ENCODE assay signal across 14 mouse cellular contexts in the genomic region with DNA sequence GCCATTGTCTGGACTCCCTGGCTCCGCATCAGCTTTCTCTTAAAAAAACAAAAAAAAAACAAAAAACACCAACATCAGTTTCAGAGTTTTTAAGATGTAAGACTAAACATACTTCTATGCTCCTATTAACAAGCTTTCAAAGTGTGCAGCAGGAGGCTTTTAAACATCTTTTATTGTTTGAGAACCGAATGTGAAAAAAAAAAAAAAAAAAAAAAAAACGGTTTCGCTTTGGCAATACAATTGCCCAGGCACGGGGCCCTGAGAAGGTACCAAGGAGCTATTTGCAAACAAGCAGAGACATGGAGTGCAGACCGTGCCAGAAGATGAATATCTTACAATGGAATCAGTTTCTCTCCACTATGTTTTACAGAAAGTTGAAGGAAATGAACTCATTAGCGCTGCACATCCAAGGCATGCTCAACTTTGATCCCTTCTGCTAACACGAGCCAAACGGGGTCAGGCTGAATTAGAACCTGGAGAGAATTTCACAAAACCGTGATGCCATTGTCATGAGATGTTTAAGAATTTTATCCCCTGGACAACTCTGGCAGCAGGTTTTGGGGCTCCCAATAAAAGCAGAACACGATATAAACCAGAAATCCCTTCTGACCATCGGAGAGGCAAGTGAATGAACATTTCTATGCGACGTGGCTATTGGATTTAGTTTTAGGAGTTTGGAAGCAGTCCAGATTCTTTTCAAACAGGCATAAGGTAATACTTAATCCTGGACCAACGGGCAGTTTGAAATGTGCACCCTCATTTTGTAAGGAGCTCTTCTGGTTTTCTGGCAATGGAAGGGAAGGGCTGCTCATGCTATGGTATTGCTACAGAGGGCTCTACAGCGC.
DNase-seq lines count a peak whose midpoint lies in the region; ATAC-seq and TF ChIP-seq lines count a peak whose summit lies in the region.
"Had no signal": no experiment of that assay in that cellular context is flagged by ENCODE, and none has a peak within 500 bp of the region (broad histone marks: within the 10 kb centered on the region; RNA-seq: fewer than 3 reads in every experiment).

No protein-coding gene starts in this region.

- in situ Hi-C loops in ES-E14 (cut with MboI; ENCODE audit: low sequenced_read_pairs in 2 of 2, unreplicated experiment in 2 of 2): no loop called here

- ATAC-seq in limb, embryonic 15.5 days (ENCODE audit: insufficient number of reproducible peaks, low FRiP score, low TSS enrichment, low read depth): peak; percentile 35; the same call in 1 of the 2 replicates
- ATAC-seq: lung, postnatal 0 days had no signal

- peak overlapping the region; percentile 36; the same call in 1 of the 2 replicates for H3K4me3 ChIP-seq in layer of hippocampus, adult 2 months
- H3K4me3 ChIP-seq in ES-E14 (ENCODE audit: insufficient read depth in 1 of 2, low read depth in 1 of 2, low read length in 2 of 2, poor library complexity in 1 of 2, severe bottlenecking in 1 of 2): no peak overlapping the region
- H3K4me3 ChIP-seq in limb, embryonic 15.5 days: no peak overlapping the region
- H3K4me3 ChIP-seq: heart, embryonic 10.5 days had no signal

- no peak overlapping the region for H3K27ac ChIP-seq in layer of hippocampus, adult 2 months
- H3K27ac ChIP-seq in ES-E14 (ENCODE audit: insufficient read depth, low read depth, low read length, poor library complexity, severe bottlenecking): no peak overlapping the region
- no peak overlapping the region for H3K27ac ChIP-seq in limb, embryonic 15.5 days
- H3K27ac ChIP-seq: heart, embryonic 10.5 days; kidney, postnatal 0 days had no signal

- no peaks in the 10 kb centered on the region for H3K9me3 ChIP-seq in ES-E14 (ENCODE audit: control insufficient read depth, insufficient read depth, low read depth, low read length)
- no peaks in the 10 kb centered on the region for H3K9me3 ChIP-seq in limb, embryonic 15.5 days
- H3K9me3 ChIP-seq: heart, embryonic 10.5 days had no signal

- H3K9ac ChIP-seq in ES-E14 (ENCODE audit: insufficient read depth, low read depth, low read length, poor library complexity, severe bottlenecking): no peak overlapping the region
- no peak overlapping the region for H3K9ac ChIP-seq in limb, embryonic 15.5 days

- no peak for DNase-seq in layer of hippocampus, adult 2 months (ENCODE audit: low spot score in 2 of 2)
- no peak for DNase-seq in layer of hippocampus, postnatal 14 days (ENCODE audit: low spot score in 2 of 2)
- DNase-seq in ES-E14 (ENCODE audit: low read depth, low spot score) (no peak), adipocyte (ENCODE audit: low spot score) (peak; percentile 36)
- DNase-seq in heart, adult 18-20 months: no peak
- DNase-seq in urinary bladder, adult 18-20 months (ENCODE audit: low spot score in 2 of 2): no peak
- DNase-seq: adrenal gland, postnatal 14 days; layer of hippocampus, postnatal 36 days; retina, postnatal 1 day; thymus, postnatal 14 days had no signal

- no peaks in the 10 kb centered on the region for H3K27me3 ChIP-seq in limb, embryonic 15.5 days

- H3K4me2 ChIP-seq in limb, embryonic 15.5 days: peak overlapping the region; percentile 30

- no peaks in the 10 kb centered on the region; a peak in 1 of 4 replicates for H3K4me1 ChIP-seq in ES-E14 (ENCODE audit: control insufficient read depth in 2 of 2, insufficient read depth in 2 of 2, low read length in 2 of 2, poor library complexity in 1 of 2)
- H3K4me1 ChIP-seq in limb, embryonic 15.5 days: peaks cover 10% of the 10 kb centered on the region

- H3K36me3 ChIP-seq in ES-E14 (ENCODE audit: control insufficient read depth, insufficient read depth, low read length, poor library complexity, severe bottlenecking): no peaks in the 10 kb centered on the region
- H3K36me3 ChIP-seq in limb, embryonic 15.5 days: no peaks in the 10 kb centered on the region
- H3K36me3 ChIP-seq: heart, embryonic 10.5 days had no signal

- no peak for TF ChIP-seq CTCF in layer of hippocampus, adult 2 months (conservative IDR thresholded peaks at IDR 0.05)

- WGBS in limb, embryonic 15.5 days: 32% methylated on average over 16 of the region's 16 CpGs

TF ChIP-seq in ES-E14, 5 proteins besides CTCF, POLR2A, EP300 and RAD21:
- TF ChIP-seq ZNF384 (IDR thresholded peaks at IDR 0.05; ENCODE audit: low read depth, low read length) (peak; percentile 67), HCFC1 (IDR thresholded peaks at IDR 0.05; ENCODE audit: borderline replicate concordance, insufficient read depth, low read length) (no peak)
